Mouse (Mus musculus): ENCODE measurements at regions not wholly inside any gene's neighbourhood (a gene's known extent, or its start where the extent isn't known, plus 50 kb on each side); places are given as distances from the start of the nearest gene placed in this dataset.
"Not testable (repeated sequence)": the region's sequence is repeated elsewhere in the genome, so short reads cannot be mapped to it uniquely, and the experiment has no call there.

DNA sequence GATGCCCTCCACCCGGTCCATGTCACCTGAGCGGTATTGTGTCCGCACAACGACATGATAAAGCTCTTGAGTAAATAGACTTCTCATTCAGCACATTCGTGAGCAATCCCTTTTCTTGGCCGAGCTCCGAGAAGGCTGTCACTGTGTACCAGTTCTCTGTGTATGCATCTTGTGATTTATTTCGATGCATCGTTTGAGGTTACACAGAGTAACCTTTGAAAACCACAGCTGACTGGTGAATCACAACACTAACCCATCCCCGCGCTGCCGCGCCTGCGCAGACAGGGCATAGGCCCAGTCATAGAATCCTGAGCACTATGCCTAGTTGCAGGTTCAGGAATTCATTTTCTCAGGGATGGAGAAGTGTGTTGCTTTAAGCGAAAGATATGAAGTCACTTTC lies 201.4 kb downstream of the Med10 start:
- DNase-seq (ENCODE audit: low spot score), result no peak

DNA sequence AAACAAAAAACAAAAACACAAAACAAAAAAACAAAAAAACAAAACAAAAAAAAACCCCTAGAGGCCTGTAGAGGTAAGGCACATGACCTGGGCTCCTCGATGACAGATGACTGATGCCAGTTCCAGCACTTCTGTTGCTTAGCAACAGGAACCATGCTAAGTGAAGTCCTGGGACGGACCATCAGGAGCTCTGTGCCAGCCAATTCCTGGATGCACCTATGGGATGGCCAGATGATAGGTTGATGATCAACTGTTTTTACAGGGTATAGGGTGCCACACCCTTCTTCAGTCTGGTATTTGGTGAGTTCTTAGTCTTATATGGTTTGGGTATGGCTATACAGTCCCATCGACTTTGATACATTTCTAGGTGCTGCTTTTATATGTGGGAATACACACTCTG lies 209.9 kb downstream of the Med10 start:
- peak; percentile 22 for DNase-seq (ENCODE audit: low spot score)

- DNase-seq (ENCODE audit: low spot score), result no peak
Observed at GRCm38 (mm10) chr13:70015183-70015582, 213.0 kb downstream of the Med10 start.

DNA sequence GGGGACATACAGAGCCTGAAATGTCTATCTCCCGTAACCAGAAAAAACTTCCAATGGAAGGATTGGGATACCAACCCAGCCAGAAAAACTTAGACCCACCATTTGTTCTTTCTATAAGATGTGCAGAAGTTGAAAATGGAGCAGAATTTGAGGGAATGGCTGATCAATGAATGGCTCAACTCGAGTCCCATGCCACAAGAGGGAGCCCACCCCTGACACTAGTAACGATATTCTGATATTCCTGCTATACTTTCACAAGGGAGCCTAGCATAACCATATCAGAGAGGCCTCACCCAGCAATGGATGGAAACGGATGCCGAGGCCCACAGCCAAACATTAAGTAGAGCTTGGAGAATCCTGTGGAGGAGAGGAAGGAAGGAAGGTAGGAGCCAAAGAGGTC lies 215.3 kb downstream of the Med10 start:
- DNase-seq (ENCODE audit: low spot score), result no peak

- no peak for DNase-seq (ENCODE audit: low spot score)
Observed at GRCm38 (mm10) chr13:70019999-70020838, 218.0 kb downstream of the Med10 start.

DNA sequence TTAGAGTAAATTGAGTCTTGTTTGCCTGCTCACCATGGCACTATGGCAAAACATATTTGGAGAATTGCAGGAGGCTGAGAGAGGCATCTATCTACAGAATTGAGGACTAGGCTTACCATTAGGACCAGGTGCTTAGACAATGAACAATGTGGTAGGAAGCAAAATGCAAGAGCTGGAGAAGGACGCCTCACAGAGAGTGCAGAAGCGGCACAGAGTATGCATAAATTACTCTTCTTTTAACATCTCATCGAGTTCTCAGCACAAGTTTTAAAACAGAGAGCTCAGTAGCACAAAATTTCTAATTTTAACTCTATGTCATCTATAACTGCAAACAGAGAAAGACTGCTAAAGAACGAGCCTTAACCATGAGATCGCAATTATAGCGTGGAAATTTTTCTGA lies 231.1 kb downstream of the Med10 start:
- no peak for DNase-seq (ENCODE audit: low spot score)

- no peak for DNase-seq (ENCODE audit: low spot score)
Observed at GRCm38 (mm10) chr13:70033763-70034162, 231.6 kb downstream of the Med10 start.

DNA sequence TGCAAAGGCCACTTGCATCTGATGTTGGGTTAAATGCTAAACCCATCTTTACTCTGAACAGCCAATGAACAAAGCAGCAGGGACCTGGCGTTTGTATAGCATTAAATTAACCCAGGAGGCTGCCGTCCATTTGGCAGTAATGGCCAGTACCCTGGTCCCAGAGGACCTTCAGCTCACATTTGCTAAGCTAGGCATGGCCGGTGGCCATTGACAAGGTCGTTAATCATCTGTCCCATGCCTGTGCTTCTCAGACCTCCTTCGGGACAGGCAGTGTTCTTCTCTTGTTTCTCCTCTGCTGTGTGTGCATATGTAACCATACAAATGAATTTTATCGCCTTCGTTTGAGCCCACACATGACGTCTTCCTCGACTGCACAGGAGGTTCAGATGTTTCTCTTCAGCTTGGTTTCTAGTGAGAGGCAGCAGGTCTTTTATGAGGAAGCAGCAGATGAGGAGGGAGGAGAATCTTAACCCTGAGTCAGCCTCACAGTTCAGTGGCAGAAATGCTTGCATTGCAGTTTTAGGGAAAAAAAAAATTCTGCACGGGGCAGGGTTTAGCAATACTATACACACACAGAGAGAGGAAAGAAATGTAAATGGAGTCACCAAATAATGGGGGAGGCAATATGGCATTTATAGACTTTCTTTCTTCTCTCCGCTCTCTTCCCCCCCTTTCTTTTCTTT lies 235.9 kb downstream of the Med10 start:
- DNase-seq (ENCODE audit: low spot score), result peak; percentile 72

GRCm38 (mm10) chr13:70057920-70058319 lies 255.7 kb downstream of the Med10 start:
- DNase-seq (ENCODE audit: low spot score), result no peak

DNA sequence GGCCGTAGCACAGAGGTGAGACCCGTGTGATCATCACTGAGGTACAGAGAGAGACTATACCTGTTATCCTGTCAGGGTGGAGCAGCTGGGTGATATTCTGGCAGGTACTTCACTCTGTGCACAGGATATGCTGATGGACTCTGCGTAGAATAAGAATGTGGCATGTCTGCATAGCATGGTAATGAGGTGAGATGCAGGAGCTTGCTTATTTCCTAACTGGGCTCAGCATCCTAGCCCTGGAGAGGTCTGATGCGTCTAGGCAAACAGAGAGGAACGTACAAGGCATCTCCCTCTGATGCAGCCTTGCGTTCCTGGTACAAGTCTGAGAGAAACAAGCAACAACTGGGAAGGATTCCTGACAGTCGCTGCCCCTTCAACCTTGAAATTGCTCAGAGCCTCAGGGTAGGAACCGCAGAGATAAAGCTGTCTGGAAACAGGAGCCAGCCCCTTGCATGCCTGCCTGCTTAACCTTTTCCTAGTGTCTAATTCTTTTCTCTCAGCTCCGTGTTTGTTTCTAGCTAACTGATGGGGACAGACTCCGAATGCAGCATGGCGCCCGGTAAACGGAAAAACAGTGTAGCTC lies 259.3 kb downstream of the Med10 start:
- no peak for DNase-seq (ENCODE audit: low spot score)

GRCm38 (mm10) chr13:70073655-70074054 lies 271.5 kb downstream of the Med10 start:
- no peak for DNase-seq (ENCODE audit: low spot score)

DNA sequence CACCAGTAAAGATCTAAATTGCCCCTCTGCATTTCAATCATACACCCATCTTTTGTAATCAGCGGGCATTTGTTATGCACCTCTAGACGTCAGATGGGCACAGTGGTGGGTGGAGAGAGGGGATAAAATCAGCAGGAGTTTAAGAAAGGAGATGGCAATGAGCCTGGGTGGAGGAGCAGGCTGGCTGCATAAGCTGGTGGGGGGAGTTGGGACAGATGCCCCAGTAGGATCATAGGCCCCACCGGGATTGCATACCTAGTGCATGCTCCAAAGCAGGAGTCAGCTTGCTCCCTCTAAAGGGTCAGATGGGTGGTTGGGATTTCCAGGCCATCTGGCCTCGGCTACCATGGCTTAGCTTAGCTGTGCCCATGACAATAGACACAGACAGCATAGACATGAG lies 273.2 kb downstream of the Med10 start:
- no peak for DNase-seq (ENCODE audit: low spot score)

DNA sequence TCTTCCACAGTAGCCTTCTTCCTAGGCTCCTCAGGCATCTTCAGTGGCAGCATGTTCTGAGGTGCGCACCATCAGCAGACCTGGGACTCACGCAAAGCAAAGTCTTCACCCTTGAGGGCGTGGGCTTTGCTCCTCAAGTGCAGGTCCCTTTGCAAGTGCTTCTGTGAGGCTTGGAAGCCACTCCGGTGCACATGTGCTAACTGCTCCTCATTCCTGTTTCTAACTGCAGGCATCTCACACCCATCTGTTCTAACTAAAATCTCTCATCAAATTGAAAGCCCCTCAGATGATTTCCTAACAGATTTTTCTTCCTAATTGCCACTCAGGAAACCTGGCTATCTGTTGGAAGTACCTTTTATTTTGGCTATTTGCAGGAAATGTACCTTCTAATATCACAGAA lies 278.9 kb downstream of the Med10 start:
- DNase-seq (ENCODE audit: low spot score), result no peak

DNA sequence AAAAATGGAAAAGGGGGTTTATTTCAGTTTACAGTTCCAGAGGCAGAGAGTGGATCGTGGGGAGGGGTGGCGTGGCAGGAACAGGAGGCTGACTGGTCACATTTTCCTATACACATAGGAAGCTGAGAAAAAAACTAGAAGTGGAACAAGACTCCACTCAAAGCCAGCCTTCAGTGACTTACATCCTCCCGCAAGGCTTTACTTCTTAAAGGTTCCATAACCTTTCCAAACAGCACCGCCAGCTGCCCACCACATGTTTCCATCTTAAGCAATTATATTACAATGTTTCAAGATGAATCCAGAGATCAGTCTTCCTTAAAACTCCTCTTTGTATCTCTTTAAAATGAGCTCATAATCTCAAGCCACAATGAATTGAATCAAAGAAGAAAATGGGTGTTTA lies 290.7 kb downstream of the Med10 start:
- DNase-seq (ENCODE audit: low spot score), result no peak

GRCm38 (mm10) chr13:70093970-70094369 lies 291.8 kb downstream of the Med10 start:
- DNase-seq (ENCODE audit: low spot score), result no peak

DNA sequence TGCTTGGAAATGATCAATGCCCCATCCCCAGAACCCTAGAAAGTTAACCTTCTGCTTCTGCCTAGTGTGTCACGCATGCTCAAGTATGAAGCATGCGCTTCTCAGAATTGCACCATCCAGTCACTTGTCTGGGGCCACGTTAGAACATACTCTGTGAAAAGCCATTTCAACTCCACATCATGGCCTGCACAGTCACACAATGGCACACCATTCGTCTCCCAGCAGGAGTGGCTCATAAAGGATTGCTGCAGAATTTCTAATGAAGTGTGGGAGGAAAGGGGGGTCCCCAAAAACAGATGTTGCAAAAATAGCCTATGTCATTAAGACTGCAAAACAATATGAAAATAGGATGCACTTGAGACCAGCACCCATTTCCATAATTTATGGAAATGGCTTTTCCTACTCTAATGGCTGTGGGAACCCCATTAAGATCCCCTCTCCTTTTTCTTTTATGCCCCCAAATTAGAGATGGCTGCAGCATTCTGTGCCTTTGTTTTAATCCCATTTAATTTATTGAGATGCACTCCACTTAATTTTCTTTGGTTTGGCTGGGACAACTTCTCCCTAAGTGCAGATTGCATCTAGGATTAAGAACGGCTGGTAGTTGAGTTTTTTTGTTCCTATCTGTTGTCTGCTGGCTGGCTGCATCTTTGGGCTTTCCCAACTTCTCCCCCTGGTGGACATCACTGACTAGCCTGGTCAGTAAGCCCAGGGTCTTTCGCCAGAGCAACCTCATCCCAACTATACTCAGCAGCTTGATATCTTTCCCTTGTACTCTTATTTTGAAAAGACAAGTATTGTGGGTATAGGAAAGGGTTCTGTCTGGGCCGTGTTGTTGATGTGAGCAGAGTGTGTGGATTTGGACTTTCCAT lies 294.5 kb downstream of the Med10 start:
- peak; percentile 54 for DNase-seq (ENCODE audit: low spot score)

DNA sequence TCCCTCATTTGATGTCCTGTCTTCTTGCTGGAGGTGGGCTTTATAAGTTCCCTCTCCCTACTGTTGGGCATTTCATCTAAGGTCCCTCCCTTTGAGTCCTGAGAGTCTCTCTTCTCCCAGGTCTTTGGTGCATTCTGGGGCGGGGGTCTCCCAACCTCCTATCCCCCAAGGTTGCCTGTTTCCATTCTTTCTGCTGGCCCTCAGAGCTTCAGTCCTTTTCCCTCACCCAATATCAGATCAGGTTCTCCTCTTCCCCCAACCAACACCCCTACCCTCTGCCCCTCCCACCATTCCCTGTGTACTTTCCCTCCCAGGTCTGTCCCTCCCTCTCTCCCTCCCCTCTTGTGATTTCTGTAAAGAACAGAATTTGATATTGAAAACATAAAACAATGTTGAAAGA lies 297.9 kb downstream of the Med10 start:
- not testable (repeated sequence) for DNase-seq (ENCODE audit: low spot score)

DNA sequence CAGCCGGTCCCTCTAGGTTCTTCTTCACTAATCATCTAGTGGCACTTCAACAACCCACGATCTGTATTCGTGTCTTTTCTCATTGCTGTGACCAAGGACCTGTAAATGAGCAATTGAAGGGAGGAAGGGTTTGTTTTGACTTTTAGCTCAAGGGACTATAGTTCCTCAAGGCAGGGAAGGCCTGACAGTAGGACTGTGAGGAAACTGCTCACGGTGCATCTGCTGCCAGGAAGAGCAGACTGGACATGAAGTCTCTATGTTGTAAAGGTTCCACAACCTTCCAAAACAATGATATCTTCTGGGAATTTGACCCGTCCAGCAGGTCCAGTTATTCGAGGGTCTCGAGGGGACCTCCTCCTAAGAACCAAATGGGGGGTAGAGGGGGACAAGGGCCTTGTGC lies 300.8 kb downstream of the Med10 start:
- DNase-seq (ENCODE audit: low spot score), result no peak

DNA sequence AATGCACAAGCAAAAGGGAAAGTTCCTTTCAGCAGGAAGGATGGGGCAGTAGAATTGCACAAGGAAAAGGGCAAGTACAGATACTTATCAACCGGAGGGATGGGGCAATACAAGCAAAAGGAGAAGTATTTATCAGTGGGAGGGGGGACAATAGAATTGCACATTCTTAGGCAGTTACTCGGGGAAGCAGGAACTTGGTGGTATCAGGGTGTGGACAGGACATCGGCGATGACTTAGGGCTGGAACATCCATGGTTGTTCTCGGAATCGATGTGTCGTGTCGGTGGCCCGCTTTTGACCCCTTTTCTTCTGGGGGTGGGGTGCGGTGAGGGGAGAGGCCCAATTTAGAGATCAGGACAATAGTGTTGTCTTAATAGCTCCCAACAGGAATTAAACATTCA lies 301.3 kb downstream of the Med10 start:
- DNase-seq (ENCODE audit: low spot score), result not testable (repeated sequence)

- DNase-seq (ENCODE audit: low spot score), result no peak
Observed at GRCm38 (mm10) chr13:70103903-70104302, 301.7 kb downstream of the Med10 start.

GRCm38 (mm10) chr13:70115576-70115975 lies 313.4 kb downstream of the Med10 start:
- DNase-seq (ENCODE audit: low spot score), result no peak

- DNase-seq (ENCODE audit: low spot score), result peak; percentile 44
Observed at GRCm38 (mm10) chr13:70124860-70125545, 322.8 kb downstream of the Med10 start.
